Mouse (Mus musculus) intestine, embryonic 16.5 days (tissue): ENCODE data around the gene Sh3tc1. TPM values are rescaled to one million over a fixed set of nuclear protein-coding genes. Genes with fewer than 3 reads are reported as not detected.

Experiments
- ATAC-seq: fragments of 200-750 bp; cut with Nextera tagmentation; 2 replicates; pipeline ENCODE4 v1.8.0; 2017; ENCODE audit warnings: moderate TSS enrichment, moderate library complexity
- H3K27ac ChIP-seq: fragments of 300-500 bp; sonication (generic); 2 replicates; pipeline ENCODE4 v1.5.1; 2014; ENCODE audit warnings: mild to moderate bottlenecking, low read length
- H3K27me3 ChIP-seq: fragments of 300-500 bp; sonication (generic); replicated peaks from 2 replicates; pipeline ENCODE4 v1.6.1; 2014; ENCODE audit warnings: low read length, control low read depth, mixed read lengths; ENCODE audit not compliant: control insufficient read depth, insufficient read depth
- H3K36me3 ChIP-seq: fragments of 300-500 bp; sonication (generic); 2 replicates; pipeline ENCODE4 v1.6.1; 2014; ENCODE audit warnings: low read length, control low read depth; ENCODE audit not compliant: control insufficient read depth, insufficient read depth
- H3K4me1 ChIP-seq: fragments of 300-500 bp; sonication (generic); 2 replicates; pipeline ENCODE4 v1.6.1; 2014; ENCODE audit warnings: low read length, control low read depth, mixed read lengths; ENCODE audit not compliant: control insufficient read depth, insufficient read depth
- H3K4me2 ChIP-seq: fragments of 300-500 bp; sonication (generic); 2 replicates; pipeline ENCODE4 v1.6.1; 2014; ENCODE audit warnings: low read depth, low read length, control low read depth
- H3K4me3 ChIP-seq: fragments of 300-500 bp; sonication (generic); 2 replicates; pipeline ENCODE4 v1.5.1; 2014; ENCODE audit warnings: mild to moderate bottlenecking, low read length
- H3K9ac ChIP-seq: fragments of 300-500 bp; sonication (generic); 2 replicates; pipeline ENCODE4 v1.6.1; 2014; ENCODE audit warnings: low read depth, low read length
- H3K9me3 ChIP-seq: fragments of 300-500 bp; sonication (generic); 2 replicates; pipeline ENCODE4 v1.6.1; 2016; ENCODE audit warnings: low read length, control low read depth; ENCODE audit not compliant: control insufficient read depth
- WGBS: fragments of 180-500 bp; shearing (Covaris S2); extraction: QIAGEN DNeasy Blood & Tissue Kit; methylation state at CpG from one replicate; pipeline ENCODE4 v1.1.7; 2014; 5-methylcytosine and 5-hydroxymethylcytosine counted together
- polyA plus RNA-seq: library from polyadenylated mRNA; unstranded; fragments of >200 nt; fragmentation: Nextera tagmentation; extraction: Ambion mirVana; gene quantifications from 2 replicates; pipeline ENCODE4 v1.2.1, GENCODE M21; 2015

The Sh3tc1 gene
- polyA plus RNA-seq, 1 experiment from 2014 or later = 18.4 TPM

DNA sequence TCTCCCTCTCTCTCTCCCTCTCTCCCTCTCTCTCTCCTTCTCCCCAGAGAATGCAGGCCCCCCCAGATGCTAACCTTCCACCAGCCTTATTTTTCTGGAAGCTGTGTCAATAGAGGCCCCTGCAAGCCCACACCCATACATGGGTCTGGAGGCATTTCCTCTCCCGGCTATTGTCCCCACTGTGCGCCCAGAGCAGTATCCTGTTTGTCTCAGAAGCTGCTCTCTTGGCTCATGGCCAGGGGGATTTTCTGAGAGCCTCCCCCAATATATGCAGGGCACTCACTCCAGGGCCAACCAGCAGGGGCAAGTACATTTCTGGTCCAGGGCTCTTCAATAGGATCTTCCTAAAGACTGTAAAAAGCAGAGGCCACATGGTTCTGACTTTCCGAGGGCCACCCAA, 9.9 kb downstream of the Sh3tc1 start:
- H3K27me3 ChIP-seq = no peaks in the 10 kb centered on the region
- H3K4me3 ChIP-seq = no peak overlapping the region
- H3K4me1 ChIP-seq = peaks cover 18% of the 10 kb centered on the region
- no peak overlapping the region for H3K4me2 ChIP-seq
- no peak overlapping the region; the same call in 1 of the 2 replicates for H3K9ac ChIP-seq
- no peaks in the 10 kb centered on the region for H3K9me3 ChIP-seq
- WGBS = 67% methylated on average over 3 of the region's 3 CpGs
- ATAC-seq = peak; percentile 21; the same call in 1 of the 2 replicates
- peak overlapping the region; percentile 62 for H3K27ac ChIP-seq
- H3K36me3 ChIP-seq = no peaks in the 10 kb centered on the region

DNA sequence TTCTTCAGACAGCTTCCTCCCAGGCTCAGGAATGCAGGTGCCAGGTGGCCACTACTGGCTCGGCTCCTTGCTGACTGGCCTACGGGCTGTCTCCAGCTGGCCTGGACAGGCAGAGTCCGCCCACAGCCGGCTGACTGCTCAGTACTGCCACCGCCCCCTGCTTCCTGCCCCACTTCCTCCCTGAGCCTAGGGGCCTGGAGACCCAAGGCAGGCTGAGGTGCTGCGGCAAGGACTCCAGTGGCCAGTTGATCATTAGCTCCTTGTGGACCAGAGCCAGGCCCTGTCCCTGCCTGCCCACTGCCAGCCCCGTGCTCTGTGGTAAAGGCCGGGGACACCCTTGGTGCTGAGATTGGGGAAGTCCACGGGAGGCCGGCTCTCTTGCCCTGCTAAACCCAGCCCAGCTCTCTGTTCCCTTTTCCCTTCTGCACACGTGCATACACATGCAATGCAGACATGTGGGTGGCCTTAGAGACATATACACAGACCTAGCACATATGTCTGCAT, 10.8 kb downstream of the Sh3tc1 start:
- H3K9ac ChIP-seq = 0 out of 2 replicates have a peak overlapping the region, but pooled peaks have one; percentile 38
- H3K4me1 ChIP-seq = peaks cover 18% of the 10 kb centered on the region
- H3K27me3 ChIP-seq = no peaks in the 10 kb centered on the region
- H3K36me3 ChIP-seq = no peaks in the 10 kb centered on the region
- no peaks in the 10 kb centered on the region for H3K9me3 ChIP-seq
- peak overlapping the region; percentile 62 for H3K27ac ChIP-seq
- peak; percentile 82 for ATAC-seq
- H3K4me2 ChIP-seq = no peak overlapping the region
- peak overlapping the region; percentile 7 for H3K4me3 ChIP-seq
- WGBS = 41% methylated on average over 11 of the region's 11 CpGs

DNA sequence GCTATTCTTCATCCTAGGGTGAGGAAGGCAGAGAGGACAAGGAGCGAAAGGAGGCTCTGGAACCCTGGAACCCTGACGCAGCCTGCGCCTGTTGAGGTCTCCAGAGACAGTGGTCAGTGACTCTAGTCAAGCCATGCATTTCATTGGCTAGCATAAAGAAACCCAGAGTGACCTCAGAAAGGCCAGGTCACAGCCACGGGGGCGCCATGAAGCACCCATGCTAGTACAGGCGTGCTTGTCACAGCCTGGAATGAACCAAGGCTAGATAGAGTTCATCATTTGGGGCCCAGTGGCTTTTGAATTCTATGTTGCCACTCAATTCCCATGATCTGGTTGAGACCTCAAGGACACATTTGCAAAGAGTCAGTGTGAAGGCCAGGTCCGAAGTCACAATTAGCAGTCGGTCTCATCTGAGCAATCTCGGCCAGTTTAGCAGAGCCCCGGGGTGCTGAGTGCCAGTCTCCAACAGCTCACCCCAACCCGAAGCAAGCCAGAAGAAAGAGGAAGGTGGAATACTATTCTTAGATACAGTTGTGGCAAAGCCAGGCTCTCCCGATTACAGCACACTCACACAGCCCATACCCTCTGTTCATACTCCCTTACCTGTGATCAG, 11.3 kb downstream of the Sh3tc1 start:
- H3K9me3 ChIP-seq = no peaks in the 10 kb centered on the region
- no peak for ATAC-seq
- H3K27me3 ChIP-seq = no peaks in the 10 kb centered on the region
- H3K4me1 ChIP-seq = peaks cover 15% of the 10 kb centered on the region
- WGBS = 77% methylated on average over 12 of the region's 12 CpGs
- H3K36me3 ChIP-seq = no peaks in the 10 kb centered on the region
- peak overlapping the region; percentile 17 for H3K4me2 ChIP-seq
- 0 out of 2 replicates have a peak overlapping the region, but pooled peaks have one; percentile 6 for H3K9ac ChIP-seq
- H3K27ac ChIP-seq = peak overlapping the region; percentile 62
- peak overlapping the region; percentile 7 for H3K4me3 ChIP-seq

DNA sequence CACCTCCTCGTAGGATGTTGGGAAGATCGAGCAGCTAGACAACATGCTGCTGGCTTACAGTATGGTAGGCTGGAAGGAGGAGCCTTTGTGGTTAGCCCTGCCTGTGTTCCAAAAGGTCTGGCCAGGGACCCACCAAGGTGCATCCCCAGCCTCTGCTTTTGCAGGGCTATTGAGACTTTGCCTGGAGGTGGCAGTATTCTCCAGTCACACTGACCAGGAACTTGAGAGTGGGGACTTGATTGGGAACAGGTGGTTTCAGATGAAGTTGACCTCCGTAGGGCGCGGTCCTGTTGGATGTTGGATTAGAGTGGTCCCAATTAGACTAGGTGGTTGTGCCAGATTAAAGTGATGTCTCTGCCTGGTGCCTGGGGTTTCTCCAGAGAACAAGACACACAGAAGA, 12.3 kb downstream of the Sh3tc1 start:
- no peak overlapping the region for H3K4me2 ChIP-seq
- no peak overlapping the region for H3K9ac ChIP-seq
- H3K27ac ChIP-seq = no peak overlapping the region
- no peak for ATAC-seq
- 91% methylated on average over 5 of the region's 5 CpGs for WGBS
- H3K4me3 ChIP-seq = no peak overlapping the region
- peaks cover 19% of the 10 kb centered on the region for H3K4me1 ChIP-seq
- H3K27me3 ChIP-seq = no peaks in the 10 kb centered on the region
- no peaks in the 10 kb centered on the region for H3K9me3 ChIP-seq
- H3K36me3 ChIP-seq = no peaks in the 10 kb centered on the region

DNA sequence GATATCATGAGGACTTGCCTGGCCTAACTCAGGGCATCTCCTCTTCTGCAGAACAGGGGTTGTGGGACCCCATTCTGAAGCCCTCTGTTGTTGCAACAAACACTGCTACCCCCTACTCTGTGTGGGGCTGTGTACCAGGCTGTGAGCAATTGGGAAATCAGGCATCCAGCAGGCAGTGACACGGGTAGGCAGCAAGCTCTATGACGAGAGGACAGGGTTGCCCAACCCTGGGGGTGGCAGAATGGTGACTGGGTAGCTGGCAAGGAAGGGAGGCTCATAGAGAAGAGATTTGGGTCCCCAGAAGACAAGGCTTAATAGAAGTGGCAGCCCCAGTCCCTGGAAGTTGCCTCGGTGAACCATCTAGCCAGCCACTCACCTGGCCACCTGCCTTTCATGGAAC, 13.9 kb downstream of the Sh3tc1 start:
- ATAC-seq = no peak
- Histone ChIP-seq H3K9ac (no peak overlapping the region), H3K4me2 (no peak overlapping the region), H3K36me3 (no peaks in the 10 kb centered on the region), H3K4me3 (no peak overlapping the region), H3K9me3 (no peaks in the 10 kb centered on the region), H3K27ac (no peak overlapping the region), H3K4me1 (peaks cover 27% of the 10 kb centered on the region), H3K27me3 (no peaks in the 10 kb centered on the region)
- 75% methylated on average over 3 of the region's 3 CpGs for WGBS

DNA sequence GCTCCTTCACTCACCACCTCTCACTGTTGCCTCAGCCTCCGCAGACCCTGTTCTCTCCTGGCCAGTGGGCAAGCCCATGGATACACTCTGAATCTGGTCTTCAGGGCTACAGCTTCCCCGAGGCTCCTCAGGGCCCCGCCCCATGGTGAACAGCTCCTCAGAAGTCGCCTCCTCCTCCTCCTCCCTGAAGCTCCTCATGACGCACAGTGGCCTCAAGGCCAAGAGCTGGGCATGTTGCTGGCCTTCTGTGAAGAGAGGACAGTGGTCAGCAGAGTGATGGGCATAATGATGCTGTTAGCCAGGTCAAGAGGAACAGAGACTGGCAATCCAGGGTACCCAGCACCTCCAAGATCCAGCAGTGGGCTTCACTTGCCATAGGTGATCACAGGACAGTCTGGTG, 15.9 kb downstream of the Sh3tc1 start:
- Histone ChIP-seq H3K9ac (no peak overlapping the region), H3K27ac (no peak overlapping the region), H3K4me3 (no peak overlapping the region), H3K27me3 (no peaks in the 10 kb centered on the region), H3K4me2 (no peak overlapping the region), H3K36me3 (no peaks in the 10 kb centered on the region), H3K4me1 (peaks cover 36% of the 10 kb centered on the region), H3K9me3 (no peaks in the 10 kb centered on the region)
- no peak for ATAC-seq
- WGBS = 65% methylated on average over 5 of the region's 5 CpGs

DNA sequence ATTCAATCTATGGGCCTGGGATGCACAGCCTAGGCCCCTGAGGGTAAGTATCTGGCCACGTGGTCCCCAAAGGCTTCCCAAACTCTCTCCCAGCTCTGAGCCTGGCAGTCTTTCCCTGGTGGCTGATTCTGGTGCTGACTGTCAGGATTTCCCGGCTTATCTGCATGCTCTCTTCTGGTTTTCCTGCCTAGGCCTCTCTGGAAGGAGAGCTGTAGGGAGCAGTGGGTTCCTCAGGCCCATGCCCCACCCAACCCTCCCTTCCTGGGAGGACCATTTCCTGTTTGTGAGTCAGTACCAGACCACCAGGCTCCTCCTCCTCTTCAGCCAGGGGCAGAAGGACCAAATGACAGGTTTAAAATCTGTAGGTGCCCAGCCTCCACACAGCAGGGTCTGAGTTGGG, 17.1 kb downstream of the Sh3tc1 start:
- H3K4me2 ChIP-seq = no peak overlapping the region
- no peak overlapping the region for H3K27ac ChIP-seq
- H3K9ac ChIP-seq = no peak overlapping the region
- H3K4me3 ChIP-seq = no peak overlapping the region
- H3K27me3 ChIP-seq = no peaks in the 10 kb centered on the region
- H3K36me3 ChIP-seq = no peaks in the 10 kb centered on the region
- 52% methylated on average over 2 of the region's 2 CpGs for WGBS
- ATAC-seq = no peak
- H3K9me3 ChIP-seq = no peaks in the 10 kb centered on the region
- peaks cover 43% of the 10 kb centered on the region for H3K4me1 ChIP-seq

DNA sequence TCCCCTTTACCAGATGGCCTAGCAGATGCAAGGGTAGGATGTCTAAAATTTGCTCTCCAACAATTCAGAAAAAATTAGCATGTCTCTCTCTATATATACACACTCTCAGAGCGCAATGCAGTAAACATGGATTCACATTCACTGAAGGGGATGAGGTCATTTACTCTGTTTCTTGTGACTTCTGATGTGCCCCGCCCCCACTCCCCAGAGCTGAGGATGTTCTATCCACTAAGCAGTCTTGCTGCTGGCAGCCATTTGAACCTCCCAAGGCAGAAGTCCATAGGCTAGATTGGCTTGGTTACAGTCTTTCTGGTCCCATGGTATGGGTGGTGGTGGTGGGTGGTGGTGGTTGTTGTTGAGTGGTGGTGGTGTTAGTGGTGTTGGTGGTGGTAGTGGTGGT, 17.9 kb downstream of the Sh3tc1 start:
- H3K27ac ChIP-seq = no peak overlapping the region
- no peaks in the 10 kb centered on the region for H3K27me3 ChIP-seq
- H3K36me3 ChIP-seq = no peaks in the 10 kb centered on the region
- WGBS = 82% methylated on average over 2 of the region's 2 CpGs
- no peaks in the 10 kb centered on the region for H3K9me3 ChIP-seq
- H3K9ac ChIP-seq = no peak overlapping the region
- no peak for ATAC-seq
- peaks cover 49% of the 10 kb centered on the region for H3K4me1 ChIP-seq
- H3K4me2 ChIP-seq = no peak overlapping the region
- no peak overlapping the region for H3K4me3 ChIP-seq

DNA sequence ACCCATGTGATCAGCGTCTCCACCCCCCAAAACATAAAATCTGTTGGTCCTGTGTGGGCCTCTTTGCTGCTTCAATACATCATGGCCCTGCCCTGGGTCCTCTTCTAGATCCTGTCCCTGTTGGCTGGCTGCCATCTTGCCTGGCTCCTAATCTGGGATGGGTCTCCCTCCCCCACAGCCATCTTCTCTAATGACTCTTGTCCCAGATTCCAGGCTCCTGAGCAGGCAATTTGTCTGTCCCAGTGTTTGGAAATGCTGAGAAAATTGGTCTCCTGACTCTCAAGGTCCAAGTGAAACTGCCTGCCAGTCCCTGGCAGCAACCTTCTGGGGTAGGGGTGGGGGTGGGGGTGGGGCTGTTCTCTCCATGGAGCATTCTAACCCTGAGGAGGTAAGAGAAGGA, 19.9 kb downstream of the Sh3tc1 start:
- WGBS = 79% methylated on average over 1 of the region's 1 CpGs
- Histone ChIP-seq H3K4me1 (peaks cover 49% of the 10 kb centered on the region), H3K36me3 (no peaks in the 10 kb centered on the region), H3K4me3 (no peak overlapping the region), H3K9ac (no peak overlapping the region), H3K27me3 (no peaks in the 10 kb centered on the region), H3K27ac (peak overlapping the region; percentile 28), H3K9me3 (no peaks in the 10 kb centered on the region), H3K4me2 (no peak overlapping the region)
- no peak for ATAC-seq

DNA sequence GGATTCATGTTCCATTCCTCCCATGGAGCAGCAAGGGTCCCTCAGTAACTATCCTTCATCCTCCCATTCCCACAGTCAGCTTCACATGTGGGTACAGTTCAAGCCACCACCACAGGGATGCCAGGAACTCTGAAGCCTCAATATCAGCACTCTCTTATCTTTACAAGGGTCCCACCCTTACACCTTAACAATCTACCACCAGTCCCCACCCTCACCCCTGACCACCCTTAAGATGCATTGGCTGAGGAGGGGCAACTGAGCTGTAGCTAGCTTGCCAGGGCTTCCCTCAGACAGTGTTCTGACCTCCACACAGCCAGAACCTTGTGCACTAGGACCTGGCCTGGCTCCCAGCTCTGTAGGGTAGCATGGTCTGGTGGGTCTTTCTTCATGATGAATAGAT, 20.4 kb downstream of the Sh3tc1 start:
- Histone ChIP-seq H3K4me1 (peaks cover 49% of the 10 kb centered on the region), H3K9ac (no peak overlapping the region), H3K27me3 (no peaks in the 10 kb centered on the region), H3K4me2 (no peak overlapping the region), H3K36me3 (no peaks in the 10 kb centered on the region), H3K9me3 (no peaks in the 10 kb centered on the region), H3K27ac (peak overlapping the region; percentile 71), H3K4me3 (no peak overlapping the region)
- ATAC-seq = no peak
